Mouse (Mus musculus) left cerebral cortex, postnatal 25 days (tissue): Measurements from ENCODE around the gene Olfr412. TPM values are rescaled to one million over a fixed set of nuclear protein-coding genes. Genes with fewer than 3 reads are reported as not detected.

Experiments used
- DNase-seq, 2 experiments: peaks; one replicate each; pipeline ENCODE4 v3.0.0; 2022; ENCODE audit warnings: low spot score in 2 of 2, mixed read lengths in 1 of 2
- intact Hi-C: fragments of 180-260 bp; cut with DNase I; formaldehyde crosslinking; loops from one replicate; pipeline ENCODE4 v1.15.1; 2025
- total RNA-seq, 2 experiments: library from RNA; stranded (reverse); gene quantifications; 2 replicates each; pipeline ENCODE4 v1.2.3; 2021

Olfr412 gene
- total RNA-seq, 2 experiments from 2014 or later: not detected

GRCm38 (mm10) chr11:74411943-74412342 lies 50.1 kb downstream of the Olfr412 start:
- no peak for DNase-seq
- intact Hi-C loops: no loop called here

GRCm38 (mm10) chr11:74412462-74412861 lies 50.6 kb downstream of the Olfr412 start:
- intact Hi-C loops: no loop called here
- DNase-seq: no peak

GRCm38 (mm10) chr11:74413449-74413972 lies 51.6 kb downstream of the Olfr412 start:
- no peak for DNase-seq
- intact Hi-C loops: no loop called here

GRCm38 (mm10) chr11:74414112-74414511 lies 52.2 kb downstream of the Olfr412 start:
- intact Hi-C loops: no loop called here
- DNase-seq: no peak

GRCm38 (mm10) chr11:74415736-74416135 lies 53.9 kb downstream of the Olfr412 start:
- no peak for DNase-seq
- intact Hi-C loops: no loop called here

Other genes with a start within 250 kb of the Olfr412 start
- not detected for gene Olfr401, start 248.4 kb upstream of the Olfr412 start, total RNA-seq
- gene Olfr402, start 208.5 kb upstream of the Olfr412 start, total RNA-seq: not detected
- not detected for gene Olfr403, start 175.8 kb upstream of the Olfr412 start, total RNA-seq
- not detected for gene Olfr43, start 150.7 kb upstream of the Olfr412 start, total RNA-seq
- gene Olfr406, start 102.3 kb upstream of the Olfr412 start, total RNA-seq: not detected
- not detected for gene Olfr59, start 78.3 kb upstream of the Olfr412 start, total RNA-seq
- not detected for gene Olfr410, start 24.0 kb upstream of the Olfr412 start, total RNA-seq
- not detected for gene Olfr411, start 9.4 kb upstream of the Olfr412 start, total RNA-seq
- gene Rap1gap2, start 248.8 kb downstream of the Olfr412 start, total RNA-seq: 100 to 1,000 TPM; 175 to 205 TPM